Mouse (Mus musculus) gastrocnemius, postnatal 36 days (tissue): ENCODE data around the gene Ndufc1. TPM values are rescaled to one million over a fixed set of nuclear protein-coding genes. Genes with fewer than 3 reads are reported as not detected.
"Not testable (repeated sequence)": the region's sequence is repeated elsewhere in the genome, so short reads cannot be mapped to it uniquely, and the experiment has no call there.

ENCODE experiments used
- DNase-seq, 2 experiments: peaks; one replicate each; pipeline ENCODE4 v3.0.0; 2022
- intact Hi-C: fragments of 180-260 bp; cut with DNase I; formaldehyde crosslinking; loops from one replicate; pipeline ENCODE4 v1.15.1; 2025
- total RNA-seq, 2 experiments: library from RNA; stranded (reverse); gene quantifications; 2 replicates each; pipeline ENCODE4 v1.2.3; 2021

The Ndufc1 gene
- total RNA-seq, 2 experiments from 2014 or later, result 1,029 to 1,117 TPM

GRCm38 (mm10) chr3:51373544-51373943, 35.2 kb downstream of the Ndufc1 start:
- no peak for DNase-seq

GRCm38 (mm10) chr3:51372883-51373282, 35.9 kb downstream of the Ndufc1 start:
- DNase-seq, result no peak
- intact Hi-C loops, result loop anchor here (5.0 kb wide), 1 partner anchor 34 kb away; the partner anchor contains the start of gene Ndufc1

More at GRCm38 (mm10) chr3:51373544-51373943, 35.2 kb downstream of the Ndufc1 start:
- intact Hi-C loops, result loop anchor here (5.0 kb wide), 1 partner anchor 34 kb away; the partner anchor contains the start of gene Ndufc1

GRCm38 (mm10) chr3:51371826-51372225, 37.0 kb downstream of the Ndufc1 start:
- DNase-seq, result no peak
- intact Hi-C loops, result loop anchor here (5.0 kb wide), 1 partner anchor 35 kb away; the partner anchor contains the start of gene Ndufc1

GRCm38 (mm10) chr3:51368011-51368410, 40.8 kb downstream of the Ndufc1 start:
- no peak for DNase-seq
- intact Hi-C loops, result no loop called here

GRCm38 (mm10) chr3:51366926-51367325, 41.9 kb downstream of the Ndufc1 start:
- intact Hi-C loops, result no loop called here

GRCm38 (mm10) chr3:51365517-51365882, 43.3 kb downstream of the Ndufc1 start:
- no peak for DNase-seq

More at GRCm38 (mm10) chr3:51366926-51367325, 41.9 kb downstream of the Ndufc1 start:
- no peak for DNase-seq

GRCm38 (mm10) chr3:51364703-51365516, 43.9 kb downstream of the Ndufc1 start:
- peak; percentile 58 to 70 for DNase-seq
- intact Hi-C loops, result loop anchor here (1.0 kb wide), 1 partner anchor 131 kb away; no protein-coding TSS in a partner anchor

More at GRCm38 (mm10) chr3:51365517-51365882, 43.3 kb downstream of the Ndufc1 start:
- intact Hi-C loops, result loop anchor here (1.0 kb wide), 1 partner anchor 131 kb away; no protein-coding TSS in a partner anchor

- intact Hi-C loops, result no loop called here
- DNase-seq, result no peak
Measured at GRCm38 (mm10) chr3:51361066-51361465, 47.7 kb downstream of the Ndufc1 start.

GRCm38 (mm10) chr3:51359558-51360307, 49.1 kb downstream of the Ndufc1 start:
- DNase-seq, result no peak
- intact Hi-C loops, result no loop called here

- intact Hi-C loops, result no loop called here
- peak; percentile 52 to 68 for DNase-seq
Measured at GRCm38 (mm10) chr3:51358660-51359557, 49.9 kb downstream of the Ndufc1 start.

GRCm38 (mm10) chr3:51358181-51358580, 50.6 kb downstream of the Ndufc1 start:
- intact Hi-C loops, result no loop called here
- DNase-seq, result peak; percentile 25 to 60

GRCm38 (mm10) chr3:51357624-51358023, 51.2 kb downstream of the Ndufc1 start:
- intact Hi-C loops, result no loop called here
- no peak for DNase-seq

- intact Hi-C loops, result no loop called here
- no peak for DNase-seq
Measured at GRCm38 (mm10) chr3:51357078-51357477, 51.7 kb downstream of the Ndufc1 start.

- intact Hi-C loops, result loop anchor here (5.0 kb wide), 1 partner anchor 118 kb away; no protein-coding TSS in a partner anchor
- not testable (repeated sequence) for DNase-seq
Measured at GRCm38 (mm10) chr3:51354956-51355355, 53.8 kb downstream of the Ndufc1 start.

Other genes with a start within 250 kb of the Ndufc1 start
- gene Noct, start 184.5 kb downstream of the Ndufc1 start, total RNA-seq, result 10 to 100 TPM; 24.1 to 37.6 TPM
- 10 to 100 TPM; 48.9 to 49.7 TPM for gene Elf2, start 68.3 kb downstream of the Ndufc1 start, total RNA-seq
- under 1 TPM; 0.20 to 0.27 TPM for gene Mgarp, start 12.2 kb downstream of the Ndufc1 start, total RNA-seq
- 10 to 100 TPM; 41.0 to 41.6 TPM for gene Naa15, start 6.2 kb upstream of the Ndufc1 start, total RNA-seq
- gene Rab33b, start 74.9 kb upstream of the Ndufc1 start, total RNA-seq, result 1 to 10 TPM; 4.8 to 7.1 TPM
- gene Setd7, start 151.9 kb upstream of the Ndufc1 start, total RNA-seq, result 100 to 1,000 TPM; 144 to 153 TPM